Mouse (Mus musculus): ENCODE measurements around the gene Pias1.
"Not testable (repeated sequence)": the region's sequence is repeated elsewhere in the genome, so short reads cannot be mapped to it uniquely, and the experiment has no call there.

Pias1 gene

GRCm38 (mm10) chr9:62940966-62941365, 46.8 kb downstream of the Pias1 start:
- no peak for DNase-seq (ENCODE audit: low read depth, low spot score)

GRCm38 (mm10) chr9:62935854-62936253, 51.9 kb downstream of the Pias1 start:
- DNase-seq (ENCODE audit: low read depth, low spot score), result no peak

- DNase-seq (ENCODE audit: low read depth, low spot score), result no peak
Measured at GRCm38 (mm10) chr9:62934700-62935400, 52.9 kb downstream of the Pias1 start.

- DNase-seq (ENCODE audit: low read depth, low spot score), result no peak
Measured at GRCm38 (mm10) chr9:62932575-62933339, 55.0 kb downstream of the Pias1 start.

GRCm38 (mm10) chr9:62924886-62925610, 62.7 kb downstream of the Pias1 start:
- DNase-seq (ENCODE audit: low read depth, low spot score), result no peak

GRCm38 (mm10) chr9:62920877-62921276, 66.8 kb downstream of the Pias1 start:
- DNase-seq (ENCODE audit: low read depth, low spot score), result peak; percentile 2

GRCm38 (mm10) chr9:62917059-62917458, 70.7 kb downstream of the Pias1 start:
- no peak for DNase-seq (ENCODE audit: low read depth, low spot score)

GRCm38 (mm10) chr9:62913390-62914069, 74.2 kb downstream of the Pias1 start:
- DNase-seq (ENCODE audit: low read depth, low spot score), result no peak

GRCm38 (mm10) chr9:62905039-62905438, 82.7 kb downstream of the Pias1 start:
- DNase-seq (ENCODE audit: low read depth, low spot score), result no peak

- DNase-seq (ENCODE audit: low read depth, low spot score), result no peak
Measured at GRCm38 (mm10) chr9:62903841-62904240, 83.9 kb downstream of the Pias1 start.

- peak; percentile 23 for DNase-seq (ENCODE audit: low read depth, low spot score)
Measured at GRCm38 (mm10) chr9:62901736-62902135, 86.0 kb downstream of the Pias1 start.

GRCm38 (mm10) chr9:62894486-62894885, 93.2 kb downstream of the Pias1 start:
- no peak for DNase-seq (ENCODE audit: low read depth, low spot score)

- DNase-seq (ENCODE audit: low read depth, low spot score), result no peak
Measured at GRCm38 (mm10) chr9:62881871-62882270, 105.9 kb downstream of the Pias1 start.

- DNase-seq (ENCODE audit: low read depth, low spot score), result no peak
Measured at GRCm38 (mm10) chr9:62877825-62878224, 109.9 kb downstream of the Pias1 start.

GRCm38 (mm10) chr9:62876966-62877616, 110.6 kb downstream of the Pias1 start:
- no peak for DNase-seq (ENCODE audit: low read depth, low spot score)

- no peak for DNase-seq (ENCODE audit: low read depth, low spot score)
Measured at GRCm38 (mm10) chr9:62870728-62871127, 117.0 kb downstream of the Pias1 start.

GRCm38 (mm10) chr9:62869236-62869635, 118.5 kb downstream of the Pias1 start:
- not testable (repeated sequence) for DNase-seq (ENCODE audit: low read depth, low spot score)

GRCm38 (mm10) chr9:62860866-62861265, 126.9 kb downstream of the Pias1 start:
- DNase-seq (ENCODE audit: low read depth, low spot score), result no peak

- not testable (repeated sequence) for DNase-seq (ENCODE audit: low read depth, low spot score)
Measured at GRCm38 (mm10) chr9:62860102-62860501, 127.6 kb downstream of the Pias1 start.

- no peak for DNase-seq (ENCODE audit: low read depth, low spot score)
Measured at GRCm38 (mm10) chr9:62858266-62859019, 129.3 kb downstream of the Pias1 start.
